Mouse (Mus musculus): ENCODE results near the gene Abtb2. TPM values are rescaled to one million over a fixed set of nuclear protein-coding genes. Genes with fewer than 3 reads are reported as not detected.

Gene Abtb2
- polyA plus RNA-seq, 1 experiment, result 2.0 TPM

GRCm38 (mm10) chr2:103652121-103652520 is 86.0 kb downstream of the Abtb2 start:
- H3K27ac ChIP-seq (replicated peaks; ENCODE audit: low read depth, low read length), result no peak overlapping the region
- no peaks in the 10 kb centered on the region for H3K4me1 ChIP-seq (ENCODE audit: control insufficient read depth, insufficient read depth, insufficient read length, low read length)
- no peak overlapping the region for H3K4me3 ChIP-seq (ENCODE audit: insufficient read depth, low read depth, low read length)

GRCm38 (mm10) chr2:103655037-103655436 is 88.9 kb downstream of the Abtb2 start:
- Histone ChIP-seq H3K27ac (replicated peaks; ENCODE audit: low read depth, low read length) (no peak overlapping the region), H3K4me1 (ENCODE audit: control insufficient read depth, insufficient read depth, insufficient read length, low read length) (no peaks in the 10 kb centered on the region), H3K4me3 (ENCODE audit: insufficient read depth, low read depth, low read length) (no peak overlapping the region)

- no peaks in the 10 kb centered on the region for H3K4me1 ChIP-seq (ENCODE audit: control insufficient read depth, insufficient read depth, insufficient read length, low read length)
- H3K27ac ChIP-seq (replicated peaks; ENCODE audit: low read depth, low read length), result no peak overlapping the region
- H3K4me3 ChIP-seq (ENCODE audit: insufficient read depth, low read depth, low read length), result no peak overlapping the region
These were observed 89.9 kb downstream of the Abtb2 start for GRCm38 (mm10) chr2:103656028-103656427.

DNA sequence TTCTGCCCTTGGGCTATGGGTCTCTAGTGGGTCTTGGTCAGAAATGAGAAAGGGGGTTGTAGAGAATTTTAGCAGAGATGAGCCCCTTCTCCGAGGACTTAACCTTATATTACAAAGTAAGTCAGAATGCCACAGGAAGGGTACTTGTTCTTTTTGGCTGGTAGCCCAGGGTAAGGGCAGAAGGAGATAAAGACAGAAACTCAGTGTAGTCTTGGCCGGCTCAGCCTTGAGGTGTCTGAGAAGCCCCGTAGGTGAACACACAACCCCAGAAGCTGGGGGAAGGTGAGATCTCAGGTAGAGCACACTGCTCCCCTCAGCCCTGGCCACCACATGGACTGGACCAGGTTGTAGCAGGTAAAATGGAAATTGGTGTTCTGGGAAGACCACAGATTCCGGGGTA is 93.1 kb downstream of the Abtb2 start:
- Histone ChIP-seq H3K4me3 (ENCODE audit: insufficient read depth, low read depth, low read length) (no peak overlapping the region), H3K27ac (replicated peaks; ENCODE audit: low read depth, low read length) (no peak overlapping the region), H3K4me1 (ENCODE audit: control insufficient read depth, insufficient read depth, insufficient read length, low read length) (no peaks in the 10 kb centered on the region)

DNA sequence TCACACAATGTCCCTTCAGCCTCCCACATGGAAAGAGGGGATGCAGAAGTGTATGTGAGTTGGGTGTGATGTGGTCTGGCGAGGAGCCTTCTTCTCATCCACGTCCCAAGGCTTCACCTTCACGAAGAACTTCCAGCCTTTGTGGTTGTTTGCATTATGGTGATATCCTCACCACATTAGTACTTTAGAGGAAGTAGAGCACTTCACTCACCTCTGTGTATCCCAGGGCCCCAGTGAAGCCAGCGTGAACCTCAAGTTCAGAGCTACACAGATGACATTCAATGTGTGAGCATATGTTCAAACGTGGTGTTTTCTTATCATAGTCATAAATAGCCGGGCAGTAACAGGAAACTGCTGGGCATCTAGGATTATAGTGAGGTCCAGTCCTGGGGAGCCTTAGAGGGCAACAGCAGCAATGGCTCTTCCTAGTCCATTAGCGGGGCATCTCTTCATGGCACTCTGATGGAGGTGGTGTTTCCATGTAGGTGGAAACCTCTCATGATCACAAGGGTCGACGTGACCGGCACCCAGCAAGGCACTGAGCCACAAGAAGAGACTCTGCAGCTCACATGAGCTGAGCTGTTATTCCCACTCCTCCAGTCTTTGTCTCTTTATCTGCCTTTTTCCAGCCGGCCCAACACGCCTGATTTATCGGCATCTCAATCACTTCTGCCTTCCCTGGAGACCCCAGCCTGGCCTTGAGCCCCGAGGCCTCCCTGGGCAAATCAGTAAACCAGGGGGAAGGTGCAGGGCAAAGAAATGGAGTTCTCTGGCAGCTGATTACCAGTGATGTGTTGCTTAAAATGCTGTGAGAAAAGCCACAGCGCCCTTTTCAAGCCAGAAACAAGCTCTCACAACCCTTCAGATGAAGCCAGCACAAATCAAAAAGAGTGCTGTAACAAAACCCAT is 93.8 kb downstream of the Abtb2 start:
- H3K4me3 ChIP-seq (ENCODE audit: insufficient read depth, low read depth, low read length), result no peak overlapping the region
- H3K4me1 ChIP-seq (ENCODE audit: control insufficient read depth, insufficient read depth, insufficient read length, low read length), result no peaks in the 10 kb centered on the region
- no peak overlapping the region for H3K27ac ChIP-seq (replicated peaks; ENCODE audit: low read depth, low read length)

DNA sequence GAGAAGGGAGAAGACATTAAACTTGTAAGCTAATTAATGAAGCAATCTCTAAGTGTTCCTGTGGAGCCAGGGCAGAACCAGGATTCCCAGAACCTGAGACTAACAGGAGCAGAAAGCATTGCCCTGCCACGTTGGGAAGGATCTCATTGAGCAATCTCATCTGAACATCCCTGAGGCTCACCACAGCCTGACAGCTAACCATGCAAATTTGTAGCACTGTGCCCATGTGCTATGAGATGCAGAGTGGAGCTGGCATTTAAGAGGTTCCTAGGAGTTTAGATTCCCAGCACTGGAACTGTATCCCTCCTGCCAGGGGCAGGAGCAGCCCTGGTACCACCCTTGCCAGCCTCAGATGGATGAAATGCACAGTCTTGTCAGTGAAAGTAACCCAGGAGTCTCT is 95.6 kb downstream of the Abtb2 start:
- Histone ChIP-seq H3K4me1 (ENCODE audit: control insufficient read depth, insufficient read depth, insufficient read length, low read length) (no peaks in the 10 kb centered on the region), H3K4me3 (ENCODE audit: insufficient read depth, low read depth, low read length) (no peak overlapping the region), H3K27ac (replicated peaks; ENCODE audit: low read depth, low read length) (no peak overlapping the region)

- Histone ChIP-seq H3K4me3 (ENCODE audit: insufficient read depth, low read depth, low read length) (no peak overlapping the region), H3K27ac (replicated peaks; ENCODE audit: low read depth, low read length) (no peak overlapping the region), H3K4me1 (ENCODE audit: control insufficient read depth, insufficient read depth, insufficient read length, low read length) (no peaks in the 10 kb centered on the region)
These were observed 96.0 kb downstream of the Abtb2 start for GRCm38 (mm10) chr2:103662121-103662520.

DNA sequence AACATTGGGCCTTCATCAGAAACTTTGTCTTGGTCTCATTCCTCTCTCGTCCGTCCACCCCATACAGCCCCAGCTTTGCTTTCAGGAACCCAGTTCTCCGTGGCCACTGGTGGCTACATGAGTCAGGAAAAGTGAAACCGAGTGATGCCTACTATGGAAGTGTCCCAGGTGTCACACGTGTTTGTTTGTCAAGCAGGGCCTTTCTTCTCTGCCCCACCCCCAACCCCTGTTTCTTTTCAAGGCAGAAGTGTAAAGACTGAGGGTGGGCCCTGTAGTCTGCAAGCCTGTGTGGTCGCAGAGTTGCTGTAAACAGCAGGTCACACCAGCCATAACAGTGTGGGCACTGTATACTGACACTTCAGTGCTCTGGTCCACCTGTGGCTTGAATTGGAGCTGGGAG is 98.2 kb downstream of the Abtb2 start:
- no peak overlapping the region for H3K27ac ChIP-seq (replicated peaks; ENCODE audit: low read depth, low read length)
- 0 out of 2 replicates have a peak, but pooled peaks cover 9% of the 10 kb centered on the region for H3K4me1 ChIP-seq (ENCODE audit: control insufficient read depth, insufficient read depth, insufficient read length, low read length)
- no peak overlapping the region for H3K4me3 ChIP-seq (ENCODE audit: insufficient read depth, low read depth, low read length)

GRCm38 (mm10) chr2:103667962-103668815 is 102.1 kb downstream of the Abtb2 start:
- no peak overlapping the region for H3K4me3 ChIP-seq (ENCODE audit: insufficient read depth, low read depth, low read length)
- H3K27ac ChIP-seq (replicated peaks; ENCODE audit: low read depth, low read length), result no peak overlapping the region
- peaks cover 17% of the 10 kb centered on the region for H3K4me1 ChIP-seq (ENCODE audit: control insufficient read depth, insufficient read depth, insufficient read length, low read length)

- Histone ChIP-seq H3K4me3 (ENCODE audit: insufficient read depth, low read depth, low read length) (no peak overlapping the region), H3K4me1 (ENCODE audit: control insufficient read depth, insufficient read depth, insufficient read length, low read length) (peaks cover 17% of the 10 kb centered on the region), H3K27ac (replicated peaks; ENCODE audit: low read depth, low read length) (no peak overlapping the region)
These were observed 102.8 kb downstream of the Abtb2 start for GRCm38 (mm10) chr2:103668939-103669338.

DNA sequence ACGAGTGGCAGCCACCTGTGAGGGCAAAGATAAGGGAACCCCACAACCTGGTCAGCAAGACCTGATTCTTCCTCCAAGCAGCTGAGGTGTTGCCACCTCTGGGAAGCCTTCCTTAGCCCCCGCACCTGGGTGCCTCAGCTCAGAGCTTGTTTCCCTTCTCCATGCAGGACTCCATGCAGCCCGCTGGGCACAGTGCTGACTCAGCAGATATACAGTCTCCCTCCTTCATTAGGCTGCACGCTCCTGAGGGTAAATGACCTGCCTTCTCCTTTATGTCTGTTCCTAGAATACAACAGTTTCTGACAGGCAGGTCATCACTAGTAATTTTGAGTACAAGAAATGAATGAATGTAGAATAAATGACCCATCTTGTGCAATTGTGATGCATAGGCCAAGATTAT is 103.5 kb downstream of the Abtb2 start:
- Histone ChIP-seq H3K27ac (replicated peaks; ENCODE audit: low read depth, low read length) (no peak overlapping the region), H3K4me1 (ENCODE audit: control insufficient read depth, insufficient read depth, insufficient read length, low read length) (peaks cover 17% of the 10 kb centered on the region), H3K4me3 (ENCODE audit: insufficient read depth, low read depth, low read length) (no peak overlapping the region)

DNA sequence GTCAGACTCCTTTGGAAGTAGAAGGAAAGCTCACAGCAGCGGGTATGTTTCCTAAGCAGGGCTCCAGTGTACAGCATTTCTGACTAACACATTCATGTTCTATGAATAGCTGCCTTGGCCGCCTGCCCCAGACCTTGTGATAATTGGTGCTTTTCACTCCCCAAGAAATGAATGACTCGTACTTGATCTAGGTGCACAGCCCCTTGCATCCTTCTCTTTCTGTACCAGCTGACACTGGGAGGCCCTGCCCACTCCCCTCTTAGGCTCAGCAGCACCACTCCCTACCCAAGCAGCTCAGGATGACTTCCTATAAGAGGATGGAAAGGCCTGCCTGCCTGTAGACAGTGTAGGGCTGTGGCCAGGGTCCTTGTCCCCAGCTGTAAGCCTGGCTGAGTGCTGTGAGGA is 104.2 kb downstream of the Abtb2 start:
- no peak overlapping the region for H3K4me3 ChIP-seq (ENCODE audit: insufficient read depth, low read depth, low read length)
- H3K4me1 ChIP-seq (ENCODE audit: control insufficient read depth, insufficient read depth, insufficient read length, low read length), result peaks cover 17% of the 10 kb centered on the region
- peak overlapping the region; percentile 27; the same call in 1 of the 2 replicates for H3K27ac ChIP-seq (replicated peaks; ENCODE audit: low read depth, low read length)

DNA sequence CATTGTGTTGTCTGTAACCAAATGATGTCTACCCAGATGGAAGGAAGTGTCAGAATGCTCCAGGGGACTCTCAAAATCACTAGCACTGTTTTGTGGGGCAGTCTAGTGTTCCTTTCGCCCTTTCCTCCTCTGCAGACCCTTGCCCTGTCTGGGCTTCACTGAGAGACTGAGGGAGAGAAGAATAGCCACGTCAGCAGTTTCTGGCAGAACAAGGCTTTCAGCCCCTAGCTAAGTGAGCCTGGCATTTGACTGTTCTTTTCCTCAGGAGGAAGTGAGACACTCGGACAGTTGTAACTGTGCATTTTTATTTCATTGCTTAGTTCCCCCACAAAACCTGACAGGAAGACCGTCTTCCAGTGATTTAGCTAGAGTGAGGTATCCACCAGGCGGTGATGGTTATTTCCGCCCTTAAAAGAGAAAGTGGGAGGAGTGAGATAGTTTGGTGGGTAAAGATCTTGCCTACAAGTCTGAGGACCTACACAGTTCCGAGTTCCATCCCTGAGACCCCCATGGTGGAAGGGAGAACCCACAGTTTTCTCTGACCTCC is 106.5 kb downstream of the Abtb2 start:
- Histone ChIP-seq H3K4me3 (ENCODE audit: insufficient read depth, low read depth, low read length) (no peak overlapping the region), H3K4me1 (ENCODE audit: control insufficient read depth, insufficient read depth, insufficient read length, low read length) (peaks cover 17% of the 10 kb centered on the region), H3K27ac (replicated peaks; ENCODE audit: low read depth, low read length) (no peak overlapping the region)

DNA sequence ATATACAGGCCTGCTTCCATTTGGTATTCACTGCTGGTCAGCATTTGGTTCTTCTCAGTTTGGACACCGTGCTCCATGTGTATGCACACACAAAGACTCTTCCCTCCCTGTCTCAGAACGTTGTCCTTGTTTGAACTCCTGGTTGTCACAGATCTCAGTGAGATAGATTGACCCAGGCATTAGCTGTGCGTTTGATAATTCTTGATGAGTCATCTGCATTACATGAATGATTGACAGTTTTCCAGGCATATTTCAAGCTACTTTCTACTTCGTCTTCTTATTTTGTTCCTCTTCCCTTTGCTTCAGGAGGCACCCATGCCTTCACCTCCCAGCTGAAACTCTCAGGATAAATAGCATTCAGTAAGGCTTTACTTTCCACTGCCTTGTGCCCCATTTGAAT is 107.5 kb downstream of the Abtb2 start:
- no peak overlapping the region for H3K4me3 ChIP-seq (ENCODE audit: insufficient read depth, low read depth, low read length)
- no peak overlapping the region for H3K27ac ChIP-seq (replicated peaks; ENCODE audit: low read depth, low read length)
- H3K4me1 ChIP-seq (ENCODE audit: control insufficient read depth, insufficient read depth, insufficient read length, low read length), result peaks cover 13% of the 10 kb centered on the region

GRCm38 (mm10) chr2:103675391-103675790 is 109.3 kb downstream of the Abtb2 start:
- no peak overlapping the region for H3K4me3 ChIP-seq (ENCODE audit: insufficient read depth, low read depth, low read length)
- H3K4me1 ChIP-seq (ENCODE audit: control insufficient read depth, insufficient read depth, insufficient read length, low read length), result peaks cover 4% of the 10 kb centered on the region
- H3K27ac ChIP-seq (replicated peaks; ENCODE audit: low read depth, low read length), result no peak overlapping the region
